ENCODE assay signal across 11 mouse cellular contexts in genomic region chr10:16993789-16994188, GRCm38 (mm10).
DNase-seq lines count a peak whose midpoint lies in the region; ATAC-seq and TF ChIP-seq lines count a peak whose summit lies in the region.
"Had no signal": no experiment of that assay in that cellular context is flagged by ENCODE, and none has a peak within 500 bp of the region (broad histone marks: within the 10 kb centered on the region; RNA-seq: fewer than 3 reads in every experiment).

No protein-coding gene starts in this region.

- H3K27me3 ChIP-seq in liver, adult 2 months (ENCODE audit: control insufficient read depth, insufficient read depth, low read length): no peaks in the 10 kb centered on the region
- no peaks in the 10 kb centered on the region for H3K27me3 ChIP-seq in liver, postnatal 0 days (ENCODE audit: insufficient read depth, low read length)
- H3K27me3 ChIP-seq in kidney, postnatal 0 days (ENCODE audit: insufficient read depth, low read length): no peaks in the 10 kb centered on the region
- H3K27me3 ChIP-seq in liver, embryonic 12.5 days (replicated peaks): no peaks in the 10 kb centered on the region
- H3K27me3 ChIP-seq: megakaryocyte, embryonic 14.5 days; stomach, embryonic 15.5 days had no signal

- H3K9me3 ChIP-seq in liver, postnatal 0 days (ENCODE audit: low read length): no peaks in the 10 kb centered on the region
- H3K9me3 ChIP-seq in kidney, postnatal 0 days (replicated peaks; ENCODE audit: low read length): no peaks in the 10 kb centered on the region
- no peaks in the 10 kb centered on the region for H3K9me3 ChIP-seq in liver, embryonic 12.5 days (replicated peaks)
- H3K9me3 ChIP-seq: limb, embryonic 10.5 days; megakaryocyte, embryonic 14.5 days; stomach, embryonic 15.5 days had no signal

- ATAC-seq in liver, postnatal 0 days: no peak
- ATAC-seq in kidney, postnatal 0 days (replicated peaks; ENCODE audit: low FRiP score, low read depth): no peak
- ATAC-seq in liver, embryonic 12.5 days: no peak

- no peaks in the 10 kb centered on the region for H3K79me2 ChIP-seq in liver, adult 2 months (ENCODE audit: control insufficient read depth, insufficient read depth, low read length)

- intact Hi-C loops in left cerebral cortex, postnatal 14 days (cut with DNase I): no loop called here

- peak; percentile 49 to 87 for DNase-seq in adrenal gland, adult (ENCODE audit: inconsistent age in 2 of 2, low spot score in 1 of 2)
- no peak for DNase-seq in adrenal gland, postnatal 4 days (ENCODE audit: low spot score in 2 of 2)
- DNase-seq in liver, adult 2 months (ENCODE audit: extremely low read depth, low read depth, low spot score): peak; percentile 40
- DNase-seq in liver, postnatal 0 days: no peak
- peak; percentile 67 to 84 for DNase-seq in cerebellum, postnatal 10 days
- peak; percentile 29 for DNase-seq in kidney, postnatal 0 days (ENCODE audit: low spot score)
- DNase-seq in left cerebral cortex, postnatal 14 days (ENCODE audit: low spot score in 2 of 2): no peak

- H3K27ac ChIP-seq in liver, adult 2 months (replicated peaks; ENCODE audit: insufficient read depth, low read depth, low read length): no peak overlapping the region
- no peak overlapping the region for H3K27ac ChIP-seq in liver, postnatal 0 days (ENCODE audit: low read depth)
- no peak overlapping the region for H3K27ac ChIP-seq in kidney, postnatal 0 days
- no peak overlapping the region for H3K27ac ChIP-seq in liver, embryonic 12.5 days
- H3K27ac ChIP-seq: stomach, embryonic 15.5 days had no signal

- TF ChIP-seq EP300 in liver, postnatal 0 days (IDR thresholded peaks at IDR 0.05; ENCODE audit: low read depth): no peak

- no peaks in the 10 kb centered on the region for H3K36me3 ChIP-seq in liver, adult 2 months (ENCODE audit: control insufficient read depth, insufficient read depth, low read length)
- H3K36me3 ChIP-seq in liver, postnatal 0 days (replicated peaks; ENCODE audit: insufficient read depth, low read length): no peaks in the 10 kb centered on the region
- no peaks in the 10 kb centered on the region for H3K36me3 ChIP-seq in kidney, postnatal 0 days (ENCODE audit: insufficient read depth, low read length)
- no peaks in the 10 kb centered on the region for H3K36me3 ChIP-seq in liver, embryonic 12.5 days
- H3K36me3 ChIP-seq: limb, embryonic 10.5 days; stomach, embryonic 15.5 days had no signal

- H3K4me2 ChIP-seq in liver, postnatal 0 days (ENCODE audit: low read depth, low read length): no peak overlapping the region
- H3K4me2 ChIP-seq in kidney, postnatal 0 days (ENCODE audit: low read length): no peak overlapping the region
- H3K4me2 ChIP-seq in liver, embryonic 12.5 days: no peak overlapping the region
- H3K4me2 ChIP-seq: stomach, embryonic 15.5 days had no signal

- no peak for TF ChIP-seq CTCF in liver, adult 2 months (IDR thresholded peaks at IDR 0.05; ENCODE audit: low read depth, low read length)
- no peak for TF ChIP-seq CTCF in liver, postnatal 0 days (IDR thresholded peaks at IDR 0.05; ENCODE audit: low read depth)
- no peak for TF ChIP-seq CTCF in kidney, postnatal 0 days (IDR thresholded peaks at IDR 0.05; ENCODE audit: low read depth)

- no peak for TF ChIP-seq POLR2A in liver, adult 2 months (IDR thresholded peaks at IDR 0.05; ENCODE audit: extremely low read depth, insufficient read depth, low read length)

- H3K4me3 ChIP-seq in liver, adult 2 months (ENCODE audit: insufficient read depth, low read depth, low read length): no peak overlapping the region
- no peak overlapping the region for H3K4me3 ChIP-seq in liver, postnatal 0 days (ENCODE audit: low read depth, low read length)
- no peak overlapping the region for H3K4me3 ChIP-seq in kidney, postnatal 0 days (replicated peaks; ENCODE audit: low read depth, low read length)
- H3K4me3 ChIP-seq in liver, embryonic 12.5 days: no peak overlapping the region
- H3K4me3 ChIP-seq: limb, embryonic 10.5 days; megakaryocyte, embryonic 14.5 days; stomach, embryonic 15.5 days had no signal

- WGBS in liver, adult 2 months: 60% methylated on average over 2 of the region's 2 CpGs
- WGBS in liver, postnatal 0 days (ENCODE audit: insufficient replicate concordance): 56% methylated on average over 2 of the region's 2 CpGs
- 47% methylated on average over 2 of the region's 2 CpGs for WGBS in kidney, postnatal 0 days
- WGBS in liver, embryonic 12.5 days (ENCODE audit: insufficient replicate concordance): 53% methylated on average over 2 of the region's 2 CpGs

- H3K9ac ChIP-seq in liver, adult 2 months (ENCODE audit: low read depth, low read length): no peak overlapping the region
- no peak overlapping the region for H3K9ac ChIP-seq in liver, postnatal 0 days (replicated peaks)
- no peak overlapping the region for H3K9ac ChIP-seq in kidney, postnatal 0 days (ENCODE audit: low read depth, low read length)
- no peak overlapping the region for H3K9ac ChIP-seq in liver, embryonic 12.5 days
- H3K9ac ChIP-seq: stomach, embryonic 15.5 days had no signal

- H3K4me1 ChIP-seq in liver, adult 2 months (ENCODE audit: control insufficient read depth, insufficient read depth, low read length): peaks cover 3% of the 10 kb centered on the region; the same call in 1 of the 2 replicates
- H3K4me1 ChIP-seq in liver, postnatal 0 days (ENCODE audit: insufficient read depth): no peaks in the 10 kb centered on the region
- H3K4me1 ChIP-seq in kidney, postnatal 0 days (replicated peaks; ENCODE audit: insufficient read depth, low read length): no peaks in the 10 kb centered on the region
- no peaks in the 10 kb centered on the region for H3K4me1 ChIP-seq in liver, embryonic 12.5 days
- H3K4me1 ChIP-seq: stomach, embryonic 15.5 days had no signal

Comparison
In these comparisons a context has a peak if more than half of its experiments do, and no peak if none do; other contexts are left out.
1. DNase-seq: peak in adrenal gland, adult (2 of 2), liver, adult 2 months (single experiment), cerebellum, postnatal 10 days (2 of 2) and kidney, postnatal 0 days (single experiment); none in adrenal gland, postnatal 4 days (0 of 2), liver, postnatal 0 days (single experiment) and left cerebral cortex, postnatal 14 days (0 of 2).